Mouse (Mus musculus) 416B (cell line): ENCODE measurements around the gene Olfr1242.

Source experiments
- DNase-seq: peaks from one replicate; pipeline ENCODE4 v3.0.0; 2011; ENCODE audit warnings: low read depth

The Olfr1242 gene

GRCm38 (mm10) chr2:89498235-89498634, at the start of gene Olfr1242:
TSS of gene Olfr1242 (minus strand) at chr2:89498335.
- DNase-seq = no peak

DNA sequence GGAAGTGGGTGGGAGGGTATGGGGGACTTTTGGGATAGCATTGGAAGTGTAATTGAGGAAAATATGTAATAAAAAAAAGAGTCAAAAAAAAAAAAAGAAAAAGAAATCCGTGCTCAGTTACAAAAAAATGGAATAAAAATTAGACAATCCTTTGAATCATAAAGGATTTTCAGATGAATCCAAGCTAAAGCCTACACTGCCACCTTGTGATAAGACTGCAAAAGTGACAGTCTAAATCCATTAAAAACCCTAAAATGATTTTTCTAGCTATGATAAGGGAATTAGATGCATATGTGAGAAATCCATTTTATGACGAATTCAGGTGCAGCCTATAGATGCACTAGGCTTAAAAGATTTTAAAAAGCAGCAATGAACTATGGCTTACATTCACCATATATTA, 46.4 kb upstream of the Olfr1242 start:
- peak; percentile 60 for DNase-seq

- peak; percentile 58 for DNase-seq
Measured at GRCm38 (mm10) chr2:89539923-89540322, 41.8 kb upstream of the Olfr1242 start.

- no peak for DNase-seq
Measured at GRCm38 (mm10) chr2:89531387-89531786, 33.3 kb upstream of the Olfr1242 start, which contains the start of gene Olfr1243. TSS of gene Olfr1243 (minus strand) at chr2:89531487.

- DNase-seq = no peak
Measured at GRCm38 (mm10) chr2:89487026-89487425, 11.1 kb downstream of the Olfr1242 start, which contains the start of gene Olfr1241. TSS of gene Olfr1241 (minus strand) at chr2:89487126.

- DNase-seq = no peak
Measured at GRCm38 (mm10) chr2:89442900-89443299, 55.2 kb downstream of the Olfr1242 start, which contains the start of gene Olfr1240. TSS of gene Olfr1240 (minus strand) at chr2:89443000.
